Mouse (Mus musculus) erythroblast, embryonic 14.5 days (primary cell): ENCODE measurements around the gene AI854703. TPM values are rescaled to one million over a fixed set of nuclear protein-coding genes. Genes with fewer than 3 reads are reported as not detected.

ENCODE experiments used
- H3K27me3 ChIP-seq: 2 replicates; pipeline ENCODE4 v1.6.1; 2012; ENCODE audit warnings: inconsistent platforms; ENCODE audit not compliant: control insufficient read depth
- H3K36me3 ChIP-seq: 2 replicates; pipeline ENCODE4 v1.6.1; 2012; ENCODE audit warnings: mild to moderate bottlenecking, inconsistent platforms; ENCODE audit not compliant: control insufficient read depth
- H3K4me1 ChIP-seq: 2 replicates; pipeline ENCODE4 v1.6.1; 2012; ENCODE audit warnings: inconsistent platforms; ENCODE audit not compliant: control insufficient read depth
- H3K4me3 ChIP-seq: replicated peaks from 2 replicates; pipeline ENCODE3; 2012; ENCODE audit warnings: moderate library complexity, mild to moderate bottlenecking, inconsistent platforms
- H3K9me3 ChIP-seq: 2 replicates; pipeline ENCODE4 v1.6.1; 2012; ENCODE audit warnings: low read length, inconsistent platforms, mixed read lengths; ENCODE audit not compliant: control insufficient read depth
- GATA1 ChIP-seq: IDR thresholded peaks from 2 replicates; pipeline ENCODE4 v1.6.1; 2012; ENCODE audit warnings: low read length, inconsistent platforms, mixed read lengths
- TAL1 ChIP-seq: IDR thresholded peaks from 3 replicates; pipeline ENCODE4 v1.6.1; 2012; ENCODE audit warnings: low read length, inconsistent platforms, mixed read lengths
- polyA plus RNA-seq: library from polyadenylated mRNA; stranded (reverse); fragments of >175 nt; gene quantifications from 2 replicates; pipeline ENCODE4 v1.2.3, GENCODE M21; 2012

Gene AI854703
- polyA plus RNA-seq, 1 experiment = not detected

- no peaks in the 10 kb centered on the region for H3K9me3 ChIP-seq
- H3K36me3 ChIP-seq = no peaks in the 10 kb centered on the region
- H3K4me1 ChIP-seq = no peaks in the 10 kb centered on the region
- TF ChIP-seq TAL1 = no peak
- TF ChIP-seq GATA1 = no peak
- H3K27me3 ChIP-seq = no peaks in the 10 kb centered on the region
- H3K4me3 ChIP-seq = no peak overlapping the region
These were observed 38.2 kb downstream of the AI854703 start for GRCm38 (mm10) chr6:48664750-48665149.

- TF ChIP-seq GATA1 = no peak
- no peak for TF ChIP-seq TAL1
- H3K27me3 ChIP-seq = no peaks in the 10 kb centered on the region
- H3K9me3 ChIP-seq = no peaks in the 10 kb centered on the region
- H3K4me3 ChIP-seq = no peak overlapping the region
- no peaks in the 10 kb centered on the region for H3K4me1 ChIP-seq
- H3K36me3 ChIP-seq = no peaks in the 10 kb centered on the region
These were observed 38.9 kb downstream of the AI854703 start for GRCm38 (mm10) chr6:48665471-48665870.

- H3K4me1 ChIP-seq = no peaks in the 10 kb centered on the region
- H3K4me3 ChIP-seq = no peak overlapping the region
- H3K27me3 ChIP-seq = no peaks in the 10 kb centered on the region
- TF ChIP-seq GATA1 (no peak), TAL1 (no peak)
- H3K36me3 ChIP-seq = no peaks in the 10 kb centered on the region
- no peaks in the 10 kb centered on the region for H3K9me3 ChIP-seq
These were observed 39.6 kb downstream of the AI854703 start for GRCm38 (mm10) chr6:48666159-48666586.

GRCm38 (mm10) chr6:48668022-48668421 lies 41.5 kb downstream of the AI854703 start:
- no peak for TF ChIP-seq TAL1
- TF ChIP-seq GATA1 = no peak
- Histone ChIP-seq H3K4me3 (no peak overlapping the region), H3K36me3 (no peaks in the 10 kb centered on the region), H3K27me3 (no peaks in the 10 kb centered on the region), H3K9me3 (no peaks in the 10 kb centered on the region), H3K4me1 (no peaks in the 10 kb centered on the region)

- no peaks in the 10 kb centered on the region for H3K36me3 ChIP-seq
- no peak overlapping the region for H3K4me3 ChIP-seq
- H3K9me3 ChIP-seq = no peaks in the 10 kb centered on the region
- H3K27me3 ChIP-seq = no peaks in the 10 kb centered on the region
- no peak for TF ChIP-seq TAL1
- no peak for TF ChIP-seq GATA1
- no peaks in the 10 kb centered on the region for H3K4me1 ChIP-seq
These were observed 42.9 kb downstream of the AI854703 start for GRCm38 (mm10) chr6:48669446-48669969.

GRCm38 (mm10) chr6:48674291-48675058 lies 47.9 kb downstream of the AI854703 start:
- TF ChIP-seq GATA1 (no peak), TAL1 (no peak)

GRCm38 (mm10) chr6:48675400-48675930 lies 48.9 kb downstream of the AI854703 start:
- Histone ChIP-seq H3K27me3 (no peaks in the 10 kb centered on the region), H3K36me3 (no peaks in the 10 kb centered on the region; the same call in 1 of the 2 replicates), H3K9me3 (no peaks in the 10 kb centered on the region), H3K4me1 (peaks cover 13% of the 10 kb centered on the region), H3K4me3 (peak overlapping the region; percentile 58)
- TF ChIP-seq TAL1 (no peak), GATA1 (no peak)

More at GRCm38 (mm10) chr6:48674291-48675058, 47.9 kb downstream of the AI854703 start:
- Histone ChIP-seq H3K4me1 (peaks cover 13% of the 10 kb centered on the region), H3K9me3 (no peaks in the 10 kb centered on the region), H3K36me3 (no peaks in the 10 kb centered on the region; the same call in 1 of the 2 replicates), H3K27me3 (no peaks in the 10 kb centered on the region), H3K4me3 (no peak overlapping the region)

GRCm38 (mm10) chr6:48675931-48676859 lies 49.6 kb downstream of the AI854703 start, which contains the start of gene Gimap9:
Gene Gimap9, plus strand, starts transcription at chr6:48676129.
- H3K36me3 ChIP-seq = no peaks in the 10 kb centered on the region; the same call in 1 of the 2 replicates

More at GRCm38 (mm10) chr6:48675931-48676859, 49.6 kb downstream of the AI854703 start, which contains the start of gene Gimap9:
- H3K27me3 ChIP-seq = no peaks in the 10 kb centered on the region
- H3K4me1 ChIP-seq = peaks cover 13% of the 10 kb centered on the region
- TF ChIP-seq TAL1 = no peak
- TF ChIP-seq GATA1 = no peak
- peak within 1 kb of the TSS; percentile 58 for H3K4me3 ChIP-seq
- H3K9me3 ChIP-seq = no peaks in the 10 kb centered on the region
